Mouse (Mus musculus): ENCODE data around the gene Fhdc1. TPM values are rescaled to one million over a fixed set of nuclear protein-coding genes. Genes with fewer than 3 reads are reported as not detected.

The Fhdc1 gene
- polyA plus RNA-seq, 1 experiment from 2014 or later: 11.4 TPM

- WGBS: 70% methylated on average over 4 of the region's 4 CpGs
- Histone ChIP-seq H3K27ac (replicated peaks) (no peak overlapping the region), H3K36me3 (peaks cover 12% of the 10 kb centered on the region; the same call in 1 of the 2 replicates)
These were observed 11.9 kb upstream of the Fhdc1 start for GRCm38 (mm10) chr3:84492148-84492547.

GRCm38 (mm10) chr3:84488716-84489115 lies 8.5 kb upstream of the Fhdc1 start:
- 36% methylated on average over 6 of the region's 6 CpGs for WGBS
- no peak overlapping the region for H3K4me2 ChIP-seq (replicated peaks)
- no peak for ATAC-seq (ENCODE audit: insufficient number of reproducible peaks, low FRiP score, low TSS enrichment, low read depth)
- no peak overlapping the region for H3K9ac ChIP-seq
- H3K36me3 ChIP-seq: peaks cover 9% of the 10 kb centered on the region; the same call in 1 of the 2 replicates
- H3K4me3 ChIP-seq (replicated peaks): no peak overlapping the region
- no peaks in the 10 kb centered on the region for H3K4me1 ChIP-seq
- no peak overlapping the region for H3K27ac ChIP-seq (replicated peaks)
- H3K27me3 ChIP-seq: no peaks in the 10 kb centered on the region
- no peaks in the 10 kb centered on the region for H3K9me3 ChIP-seq (replicated peaks)

More at GRCm38 (mm10) chr3:84492148-84492547, 11.9 kb upstream of the Fhdc1 start:
- Histone ChIP-seq H3K9ac (no peak overlapping the region), H3K27me3 (no peaks in the 10 kb centered on the region), H3K4me1 (no peaks in the 10 kb centered on the region), H3K9me3 (replicated peaks) (no peaks in the 10 kb centered on the region), H3K4me2 (replicated peaks) (no peak overlapping the region), H3K4me3 (replicated peaks) (no peak overlapping the region)
- no peak for ATAC-seq (ENCODE audit: insufficient number of reproducible peaks, low FRiP score, low TSS enrichment, low read depth)

GRCm38 (mm10) chr3:84484891-84485290 lies 4.7 kb upstream of the Fhdc1 start:
- 69% methylated on average over 3 of the region's 3 CpGs for WGBS
- H3K27ac ChIP-seq (replicated peaks): no peak overlapping the region
- no peak for ATAC-seq (ENCODE audit: insufficient number of reproducible peaks, low FRiP score, low TSS enrichment, low read depth)

DNA sequence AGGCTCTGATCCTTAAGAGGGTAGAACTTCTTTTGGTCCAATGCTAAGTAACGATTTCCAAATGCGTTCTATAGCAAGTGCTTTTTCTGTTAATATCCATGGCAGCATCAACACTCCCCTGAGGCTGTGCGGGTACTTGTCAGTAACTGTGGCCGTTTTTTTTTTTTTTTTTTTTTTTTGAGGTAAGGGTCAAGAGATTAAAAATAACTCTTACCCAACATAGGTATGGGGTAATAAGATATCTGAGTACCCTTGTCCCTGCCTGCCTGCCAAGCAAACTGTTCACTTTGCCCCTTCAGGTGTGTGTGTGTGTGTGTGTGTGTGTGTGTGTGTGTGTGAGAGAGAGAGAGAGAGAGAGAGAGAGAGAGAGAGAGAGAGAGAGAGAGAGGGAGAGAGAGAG lies 4.1 kb upstream of the Fhdc1 start:
- no peak overlapping the region for H3K27ac ChIP-seq (replicated peaks)
- peaks cover 20% of the 10 kb centered on the region for H3K4me1 ChIP-seq
- H3K9me3 ChIP-seq (replicated peaks): no peaks in the 10 kb centered on the region
- WGBS: 45% methylated on average over 4 of the region's 4 CpGs
- no peak for ATAC-seq (ENCODE audit: insufficient number of reproducible peaks, low FRiP score, low TSS enrichment, low read depth)
- no peaks in the 10 kb centered on the region for H3K36me3 ChIP-seq
- peaks cover 4% of the 10 kb centered on the region; the same call in 1 of the 2 replicates for H3K27me3 ChIP-seq
- no peak overlapping the region for H3K9ac ChIP-seq
- H3K4me3 ChIP-seq (replicated peaks): no peak overlapping the region
- H3K4me2 ChIP-seq (replicated peaks): no peak overlapping the region

More at GRCm38 (mm10) chr3:84484891-84485290, 4.7 kb upstream of the Fhdc1 start:
- Histone ChIP-seq H3K9ac (no peak overlapping the region), H3K4me3 (replicated peaks) (no peak overlapping the region), H3K36me3 (no peaks in the 10 kb centered on the region), H3K9me3 (replicated peaks) (no peaks in the 10 kb centered on the region), H3K4me2 (replicated peaks) (no peak overlapping the region), H3K27me3 (no peaks in the 10 kb centered on the region; the same call in 1 of the 2 replicates), H3K4me1 (peaks cover 14% of the 10 kb centered on the region)

GRCm38 (mm10) chr3:84482121-84482520 lies 1.9 kb upstream of the Fhdc1 start:
- Histone ChIP-seq H3K4me2 (replicated peaks) (no peak overlapping the region), H3K27ac (replicated peaks) (no peak overlapping the region), H3K4me1 (peaks cover 27% of the 10 kb centered on the region), H3K36me3 (no peaks in the 10 kb centered on the region), H3K9me3 (replicated peaks) (no peaks in the 10 kb centered on the region), H3K27me3 (peaks cover 23% of the 10 kb centered on the region), H3K9ac (no peak overlapping the region), H3K4me3 (replicated peaks) (no peak overlapping the region)
- 73% methylated on average over 6 of the region's 6 CpGs for WGBS
- ATAC-seq (ENCODE audit: insufficient number of reproducible peaks, low FRiP score, low TSS enrichment, low read depth): no peak

DNA sequence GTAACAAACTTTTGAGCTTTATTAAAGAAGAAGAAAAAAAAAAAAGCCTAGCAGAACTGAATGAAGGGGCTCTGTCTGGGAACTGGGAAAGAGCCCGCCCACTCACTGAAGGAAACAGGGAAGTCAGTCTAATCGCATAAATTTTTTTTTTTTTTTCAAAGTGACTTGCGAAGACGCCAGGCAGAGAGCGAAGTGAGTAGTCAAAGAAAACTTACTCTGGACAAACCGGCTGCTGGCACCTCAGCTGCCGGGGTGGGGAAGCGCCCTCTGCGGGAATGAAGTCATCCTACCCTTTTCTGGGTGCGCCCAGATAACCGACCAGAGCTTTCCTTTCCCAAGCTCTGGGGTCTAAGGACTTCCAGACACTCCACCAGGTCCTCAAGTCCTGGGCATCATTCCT lies 875 bp upstream of the Fhdc1 start:
- Histone ChIP-seq H3K4me1 (peaks cover 27% of the 10 kb centered on the region), H3K36me3 (no peaks in the 10 kb centered on the region), H3K4me2 (replicated peaks) (peak overlapping the region; percentile 99), H3K9me3 (replicated peaks) (no peaks in the 10 kb centered on the region), H3K27ac (replicated peaks) (peak overlapping the region; percentile 75), H3K4me3 (replicated peaks) (peak overlapping the region; percentile 63), H3K9ac (0 out of 2 replicates have a peak overlapping the region, but pooled peaks have one; percentile 45), H3K27me3 (peaks cover 25% of the 10 kb centered on the region)
- ATAC-seq (ENCODE audit: insufficient number of reproducible peaks, low FRiP score, low TSS enrichment, low read depth): no peak
- 5% methylated on average over 11 of the region's 11 CpGs for WGBS

DNA sequence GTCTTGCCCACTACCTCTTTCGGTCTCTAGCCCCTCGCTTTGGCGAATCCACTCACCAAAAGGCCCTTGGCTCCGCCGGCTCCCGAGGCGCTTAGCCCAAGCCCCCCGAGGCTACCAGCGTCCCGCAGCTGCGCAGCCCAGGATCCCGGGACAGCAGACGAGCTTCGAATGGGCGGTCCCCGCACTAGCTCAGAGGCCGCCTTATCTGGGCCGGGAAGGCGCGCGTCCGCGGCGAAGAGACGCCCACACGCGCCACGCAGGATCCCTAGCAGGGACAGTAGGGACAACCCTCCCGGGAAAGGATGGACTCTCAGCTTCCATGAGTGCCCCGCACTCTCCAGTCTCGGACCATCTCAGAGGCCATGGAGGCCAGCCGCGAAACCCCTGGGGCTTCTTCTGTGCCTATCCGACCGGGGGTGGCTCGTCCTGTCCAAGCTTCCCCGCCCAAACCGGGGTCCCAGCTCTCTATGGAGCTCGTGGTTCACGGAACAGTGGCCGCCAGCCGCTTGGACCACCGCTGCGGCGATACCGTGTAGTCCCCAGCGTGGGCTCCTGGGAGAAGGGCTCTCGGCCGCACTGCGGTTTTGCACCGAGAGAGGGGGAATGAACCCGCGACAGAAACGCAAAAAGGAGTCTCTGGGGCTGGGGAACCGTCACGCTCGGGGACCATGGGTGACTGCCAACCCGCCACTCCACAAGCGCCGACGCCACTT lies 780 bp downstream of the Fhdc1 start:
- peaks cover 25% of the 10 kb centered on the region for H3K27me3 ChIP-seq
- H3K9ac ChIP-seq: peak overlapping the region; percentile 45; the same call in 1 of the 2 replicates
- peak overlapping the region; percentile 56; the same call in 1 of the 2 replicates for H3K27ac ChIP-seq (replicated peaks)
- peak; percentile 64; the same call in 1 of the 2 replicates for ATAC-seq (ENCODE audit: insufficient number of reproducible peaks, low FRiP score, low TSS enrichment, low read depth)
- no peaks in the 10 kb centered on the region for H3K36me3 ChIP-seq
- no peaks in the 10 kb centered on the region for H3K9me3 ChIP-seq (replicated peaks)
- WGBS: under 1% methylated on average over 61 of the region's 61 CpGs
- H3K4me1 ChIP-seq: peaks cover 34% of the 10 kb centered on the region
- peak overlapping the region; percentile 99 for H3K4me2 ChIP-seq (replicated peaks)
- peak overlapping the region; percentile 63 for H3K4me3 ChIP-seq (replicated peaks)

- 12% methylated on average over 12 of the region's 12 CpGs for WGBS
- Histone ChIP-seq H3K36me3 (no peaks in the 10 kb centered on the region), H3K4me3 (replicated peaks) (peak overlapping the region; percentile 63), H3K9me3 (replicated peaks) (no peaks in the 10 kb centered on the region), H3K27ac (replicated peaks) (no peak overlapping the region), H3K9ac (0 out of 2 replicates have a peak overlapping the region, but pooled peaks have one; percentile 45), H3K4me2 (replicated peaks) (peak overlapping the region; percentile 99), H3K27me3 (peaks cover 25% of the 10 kb centered on the region), H3K4me1 (peaks cover 40% of the 10 kb centered on the region)
- ATAC-seq (ENCODE audit: insufficient number of reproducible peaks, low FRiP score, low TSS enrichment, low read depth): no peak
These were observed 1.3 kb downstream of the Fhdc1 start for GRCm38 (mm10) chr3:84478896-84479292.

- peak overlapping the region; percentile 63; the same call in 1 of the 2 replicates for H3K4me3 ChIP-seq (replicated peaks)
- H3K4me1 ChIP-seq: peaks cover 46% of the 10 kb centered on the region
- H3K27ac ChIP-seq (replicated peaks): no peak overlapping the region
- ATAC-seq (ENCODE audit: insufficient number of reproducible peaks, low FRiP score, low TSS enrichment, low read depth): no peak
- 24% methylated on average over 7 of the region's 7 CpGs for WGBS
- H3K27me3 ChIP-seq: peaks cover 25% of the 10 kb centered on the region
- no peak overlapping the region for H3K9ac ChIP-seq
- no peaks in the 10 kb centered on the region for H3K36me3 ChIP-seq
- H3K9me3 ChIP-seq (replicated peaks): no peaks in the 10 kb centered on the region
- H3K4me2 ChIP-seq (replicated peaks): peak overlapping the region; percentile 19; the same call in 1 of the 2 replicates
These were observed 2.0 kb downstream of the Fhdc1 start for GRCm38 (mm10) chr3:84478195-84478594.

DNA sequence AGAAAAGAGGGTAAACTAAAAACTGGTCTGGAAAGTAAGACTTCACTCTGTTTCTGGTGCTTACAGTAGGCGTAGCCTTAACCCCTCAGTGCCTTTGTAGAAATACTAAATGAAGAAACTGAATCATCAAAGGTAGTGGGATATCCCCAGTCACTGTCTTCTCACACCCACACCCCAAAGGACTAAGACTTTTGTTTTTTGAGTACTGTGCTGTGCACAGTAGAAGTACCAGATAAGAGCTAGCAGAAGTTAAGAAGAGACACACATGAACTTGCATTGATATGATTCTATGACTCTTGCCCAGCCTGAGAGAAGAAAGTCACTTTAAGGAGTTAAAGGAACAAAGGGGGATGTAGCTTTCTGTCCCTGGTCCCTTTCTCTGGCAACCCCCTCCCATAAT lies 2.7 kb downstream of the Fhdc1 start:
- ATAC-seq (ENCODE audit: insufficient number of reproducible peaks, low FRiP score, low TSS enrichment, low read depth): no peak
- no peak overlapping the region for H3K4me2 ChIP-seq (replicated peaks)
- H3K4me3 ChIP-seq (replicated peaks): no peak overlapping the region
- H3K27ac ChIP-seq (replicated peaks): no peak overlapping the region
- H3K27me3 ChIP-seq: peaks cover 25% of the 10 kb centered on the region
- 92% methylated on average over 1 of the region's 1 CpGs for WGBS
- H3K36me3 ChIP-seq: no peaks in the 10 kb centered on the region
- no peak overlapping the region for H3K9ac ChIP-seq
- no peaks in the 10 kb centered on the region for H3K9me3 ChIP-seq (replicated peaks)
- H3K4me1 ChIP-seq: peaks cover 52% of the 10 kb centered on the region

DNA sequence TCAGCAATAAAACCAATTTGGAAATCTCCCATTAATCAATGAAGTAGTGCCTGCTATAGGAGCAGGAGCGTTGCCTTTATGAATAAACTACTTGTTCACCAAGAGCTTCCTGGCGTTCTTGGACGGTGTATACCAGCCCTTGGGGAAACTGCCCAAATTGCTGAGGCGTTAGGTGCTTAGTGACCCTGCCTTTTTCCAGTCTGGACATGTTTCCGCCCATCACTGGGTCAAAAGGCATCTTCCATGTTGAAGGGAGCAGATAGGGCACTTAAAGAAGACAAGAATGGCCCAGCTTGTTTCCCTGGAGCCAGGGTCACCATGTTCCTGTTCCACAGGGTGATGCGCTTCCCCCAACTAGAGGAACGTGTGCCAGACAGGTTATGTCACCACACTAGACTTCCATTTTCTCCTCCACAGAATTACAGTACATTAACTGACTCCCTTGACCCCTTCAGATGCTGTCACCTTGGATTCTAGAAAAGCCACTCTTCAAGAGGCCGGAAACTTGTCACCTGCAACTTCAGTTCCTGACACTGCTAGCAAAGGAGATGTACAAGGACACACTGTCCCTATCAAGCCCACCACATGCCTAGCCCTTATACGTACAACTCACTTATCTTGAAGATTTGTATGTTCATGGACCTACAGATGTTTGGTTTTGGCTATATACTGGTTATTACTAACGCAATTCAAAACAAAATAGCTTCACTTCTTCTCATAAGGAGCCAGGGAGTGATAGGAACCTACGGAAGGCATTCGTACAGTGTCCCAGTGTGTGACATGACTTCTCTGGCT lies 5.1 kb downstream of the Fhdc1 start:
- ATAC-seq (ENCODE audit: insufficient number of reproducible peaks, low FRiP score, low TSS enrichment, low read depth): no peak
- no peaks in the 10 kb centered on the region for H3K36me3 ChIP-seq

More for the DNA sequence above, 5.1 kb downstream of the Fhdc1 start:
- 79% methylated on average over 12 of the region's 12 CpGs for WGBS
- Histone ChIP-seq H3K27ac (replicated peaks) (no peak overlapping the region), H3K4me1 (peaks cover 46% of the 10 kb centered on the region), H3K9ac (no peak overlapping the region), H3K4me2 (replicated peaks) (no peak overlapping the region), H3K27me3 (peaks cover 25% of the 10 kb centered on the region), H3K9me3 (replicated peaks) (no peaks in the 10 kb centered on the region), H3K4me3 (replicated peaks) (no peak overlapping the region)
